Mouse (Mus musculus) limb, embryonic 10.5 days (tissue): ENCODE measurements around the gene Fnd3c2. TPM values are rescaled to one million over a fixed set of nuclear protein-coding genes. Genes with fewer than 3 reads are reported as not detected.
A peak's percentile ranks its signal among the peaks of the same experiment; 100 is the strongest.
"Not testable (repeated sequence)": the region's sequence is repeated elsewhere in the genome, so short reads cannot be mapped to it uniquely, and the experiment has no call there.

Experiments used
- DNase-seq: peaks from one replicate; pipeline ENCODE4 v3.0.0-alpha.2; 2017; ENCODE audit warnings: low spot score
- H3K27ac ChIP-seq: fragments of 300-500 bp; sonication (generic); 2 replicates; pipeline ENCODE4 v1.5.1; 2016; ENCODE audit warnings: mild to moderate bottlenecking
- H3K27me3 ChIP-seq: fragments of 300-500 bp; sonication (generic); 2 replicates; pipeline ENCODE4 v1.6.1; 2016; ENCODE audit warnings: low read depth, mild to moderate bottlenecking; ENCODE audit not compliant: poor library complexity, severe bottlenecking
- H3K36me3 ChIP-seq: fragments of 300-500 bp; sonication (generic); 2 replicates; pipeline ENCODE4 v1.6.1; 2016; ENCODE audit warnings: mild to moderate bottlenecking, moderate library complexity
- H3K4me1 ChIP-seq: fragments of 300-500 bp; sonication (generic); 2 replicates; pipeline ENCODE4 v1.6.1; 2016
- H3K4me3 ChIP-seq: fragments of 300-500 bp; sonication (generic); 2 replicates; pipeline ENCODE4 v1.5.1; 2016; ENCODE audit warnings: mild to moderate bottlenecking, moderate library complexity
- H3K9me3 ChIP-seq: fragments of 300-500 bp; sonication (generic); replicated peaks from 2 replicates; pipeline ENCODE4 v1.6.1; 2016; ENCODE audit warnings: mild to moderate bottlenecking
- WGBS: fragments of 180-500 bp; shearing (Covaris S2); methylation state at CpG from one replicate; pipeline ENCODE4 v1.1.7; 2016; 5-methylcytosine and 5-hydroxymethylcytosine counted together
- polyA plus RNA-seq: library from polyadenylated mRNA; unstranded; fragments of >200 nt; fragmentation: Nextera tagmentation; extraction: Ambion mirVana; gene quantifications from 2 replicates; pipeline ENCODE4 v1.2.1, GENCODE M21; 2016

The Fnd3c2 gene
- polyA plus RNA-seq: not detected in 2 replicates

DNA sequence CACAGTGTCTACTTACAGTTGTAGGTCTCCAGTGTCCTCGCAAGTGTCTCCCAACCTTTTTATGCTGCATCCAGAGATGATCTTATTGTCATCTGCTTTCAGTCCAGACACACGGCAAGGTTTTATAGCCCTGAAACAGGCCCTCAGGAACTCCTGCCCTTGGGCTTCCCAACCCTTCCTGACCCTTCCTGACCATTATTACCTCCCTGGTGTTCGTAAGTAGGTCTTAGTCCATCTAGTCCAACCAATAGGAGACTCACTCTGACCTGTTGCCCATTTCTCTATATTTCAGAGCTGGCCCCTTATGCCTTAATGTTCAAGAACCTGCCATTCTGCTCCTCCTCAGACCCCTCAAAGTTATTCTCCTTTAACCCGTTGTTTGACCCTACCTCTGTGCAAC is at the start of gene Fnd3c2:
Fnd3c2 (minus strand) TSS at position 101 of the 400 bp plus-strand sequence.
- H3K4me3 ChIP-seq: no peak within 1 kb of the TSS
- H3K27ac ChIP-seq: no peak within 1 kb of the TSS
- H3K27me3 ChIP-seq: peaks cover 35% of the 10 kb centered on the region; the same call in 1 of the 2 replicates
- no peaks in the 10 kb centered on the region for H3K36me3 ChIP-seq
- 87% methylated on average over 4 of the region's 4 CpGs for WGBS
- no peak for DNase-seq
- H3K9me3 ChIP-seq: no peaks in the 10 kb centered on the region
- no peaks in the 10 kb centered on the region for H3K4me1 ChIP-seq

DNA sequence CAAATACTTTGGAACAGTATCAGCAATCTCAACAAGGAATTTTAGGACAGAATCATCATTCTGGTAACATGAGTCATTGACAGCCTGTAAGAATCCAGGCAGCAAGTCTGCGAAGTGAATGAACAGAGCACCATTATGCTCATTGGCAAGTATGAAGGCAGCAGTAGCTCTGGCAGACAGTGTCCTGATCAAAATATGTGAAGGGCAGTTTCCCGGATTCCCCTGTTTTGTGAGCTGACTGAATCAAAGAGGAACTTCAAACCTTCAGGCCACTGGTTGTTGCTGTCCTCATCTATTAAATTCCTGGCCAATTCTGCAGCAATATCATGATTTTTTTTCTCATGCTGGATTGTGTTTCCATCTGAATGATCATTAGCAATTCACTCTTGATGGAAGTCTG is 29.3 kb upstream of the Fnd3c2 start:
- Histone ChIP-seq H3K36me3 (no peaks in the 10 kb centered on the region), H3K4me3 (no peak overlapping the region), H3K27me3 (peaks cover 24% of the 10 kb centered on the region; the same call in 1 of the 2 replicates), H3K4me1 (no peaks in the 10 kb centered on the region), H3K27ac (no peak overlapping the region), H3K9me3 (no peaks in the 10 kb centered on the region)
- DNase-seq: no peak
- 96% methylated on average over 2 of the region's 2 CpGs for WGBS

DNA sequence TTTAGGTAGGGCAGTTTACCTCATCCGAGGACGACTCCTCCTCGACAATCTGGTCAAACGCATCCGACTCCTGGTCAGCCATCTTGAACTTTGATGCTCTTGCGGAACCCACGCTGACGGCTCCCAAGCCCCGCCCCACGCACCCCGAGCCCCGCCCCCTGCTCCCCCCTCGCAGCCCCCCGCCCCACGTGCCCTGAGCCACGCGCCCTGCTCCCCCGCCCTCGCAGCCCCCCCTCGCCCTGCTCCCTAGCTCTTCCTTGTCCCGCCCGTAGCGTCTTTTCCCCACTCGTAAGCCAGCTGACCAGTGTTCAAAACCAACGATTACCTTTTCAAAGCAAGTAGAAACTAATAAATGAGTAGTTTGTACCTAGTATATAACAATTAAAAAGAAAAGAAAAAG is 34.1 kb downstream of the Fnd3c2 start, which contains the start of gene Taf9b:
Taf9b (minus strand) TSS at position 101 of the 400 bp plus-strand sequence.
- Histone ChIP-seq H3K4me1 (no peaks in the 10 kb centered on the region), H3K27me3 (peaks cover 28% of the 10 kb centered on the region), H3K9me3 (no peaks in the 10 kb centered on the region), H3K36me3 (no peaks in the 10 kb centered on the region), H3K4me3 (peak within 1 kb of the TSS; percentile 60), H3K27ac (0 out of 2 replicates have a peak within 1 kb of the TSS, but pooled peaks have one; percentile 85)
- WGBS: 88% methylated on average over 25 of the region's 25 CpGs
- DNase-seq: no peak

DNA sequence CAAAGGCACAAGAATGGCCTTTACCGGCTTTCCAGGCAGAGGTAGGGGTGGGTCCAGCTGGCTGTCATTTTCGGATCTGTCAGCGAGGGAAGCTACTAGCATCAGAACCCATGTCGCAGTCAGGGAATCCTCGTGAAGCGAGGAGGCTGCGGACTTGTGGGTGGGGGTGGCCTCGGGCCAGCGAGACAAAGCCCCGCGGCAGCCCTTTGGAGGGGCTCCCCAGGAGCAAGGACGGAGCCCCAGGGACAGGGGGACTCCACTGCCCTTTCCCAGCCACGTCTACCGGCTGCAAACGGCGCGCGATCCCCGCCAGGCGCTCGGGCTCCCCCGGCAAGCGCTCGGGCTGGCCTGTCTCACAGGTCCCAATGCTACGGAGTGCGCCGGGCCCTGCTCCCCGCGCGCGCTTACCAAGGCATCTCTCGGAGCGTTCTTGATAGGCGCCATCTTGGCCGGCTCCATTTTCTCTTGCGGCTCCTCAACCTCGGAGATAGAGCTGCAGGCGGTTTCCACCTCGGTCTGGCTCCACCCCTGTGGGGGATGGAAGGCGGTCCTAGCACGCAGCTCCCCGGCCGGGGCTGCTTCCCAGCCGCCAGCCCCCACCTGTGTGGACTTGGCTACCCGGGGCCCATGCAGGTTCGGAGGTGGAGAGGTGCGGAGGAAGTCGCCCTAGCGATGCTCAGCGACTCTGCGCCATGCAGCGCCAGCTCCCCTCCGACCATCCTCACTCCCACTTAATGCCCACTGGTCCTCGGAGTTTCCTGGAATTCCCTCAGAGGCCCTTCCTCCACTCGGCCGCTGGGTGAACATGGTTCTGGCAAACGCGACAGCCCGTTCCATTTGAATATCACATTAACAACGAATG is 35.8 kb downstream of the Fnd3c2 start:
- H3K4me3 ChIP-seq: peak overlapping the region; percentile 60
- H3K27me3 ChIP-seq: peaks cover 21% of the 10 kb centered on the region
- H3K27ac ChIP-seq: peak overlapping the region; percentile 85
- peak; percentile 70 for DNase-seq
- no peaks in the 10 kb centered on the region for H3K36me3 ChIP-seq
- no peaks in the 10 kb centered on the region for H3K4me1 ChIP-seq
- 15% methylated on average over 55 of the region's 60 CpGs for WGBS
- H3K9me3 ChIP-seq: no peaks in the 10 kb centered on the region

DNA sequence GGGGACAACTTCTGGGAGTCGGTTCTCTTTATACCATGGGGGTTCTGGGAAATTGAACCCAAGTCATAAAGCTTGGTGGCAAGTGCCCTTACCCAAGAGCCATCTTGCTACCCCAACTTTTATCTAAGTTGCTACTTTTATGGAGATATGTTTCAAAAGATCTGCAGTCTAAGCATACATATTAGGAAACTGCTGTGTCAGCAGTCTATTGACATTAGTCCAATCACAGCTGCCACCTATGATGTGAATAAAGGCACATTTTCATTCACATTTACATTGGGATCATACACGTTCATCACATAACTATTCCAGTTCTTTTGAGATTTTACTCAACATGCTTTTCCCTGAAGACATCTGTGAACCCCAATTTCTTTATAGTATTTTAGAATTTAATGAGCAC is 46.1 kb downstream of the Fnd3c2 start:
- no peak overlapping the region for H3K27ac ChIP-seq
- WGBS: 94% methylated on average over 2 of the region's 2 CpGs
- H3K27me3 ChIP-seq: no peaks in the 10 kb centered on the region; the same call in 1 of the 2 replicates
- no peak for DNase-seq
- H3K4me3 ChIP-seq: no peak overlapping the region
- H3K36me3 ChIP-seq: peaks cover 10% of the 10 kb centered on the region
- H3K9me3 ChIP-seq: no peaks in the 10 kb centered on the region
- H3K4me1 ChIP-seq: no peaks in the 10 kb centered on the region

DNA sequence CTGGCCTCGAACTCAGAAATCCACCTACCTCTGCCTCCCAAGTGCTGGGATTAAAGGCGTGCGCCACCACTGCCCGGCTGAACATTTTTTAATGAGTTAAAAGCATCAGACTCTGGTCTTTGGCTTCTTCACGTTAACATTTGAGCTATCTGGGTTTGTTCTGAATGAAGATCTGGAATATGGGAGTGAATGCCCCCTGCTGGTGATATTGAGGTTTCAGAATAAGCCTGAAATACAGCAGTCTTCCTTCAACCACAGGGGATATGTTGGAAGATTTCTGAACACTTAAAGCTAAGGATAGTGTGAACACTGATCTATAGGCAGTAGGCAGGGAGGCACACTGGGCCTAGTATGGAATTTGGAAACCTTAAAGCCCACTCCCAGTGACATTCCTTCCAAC is 56.3 kb downstream of the Fnd3c2 start:
- H3K27ac ChIP-seq: no peak overlapping the region
- 95% methylated on average over 5 of the region's 5 CpGs for WGBS
- H3K36me3 ChIP-seq: peaks cover 92% of the 10 kb centered on the region
- DNase-seq: no peak
- no peaks in the 10 kb centered on the region for H3K4me1 ChIP-seq
- no peak overlapping the region for H3K4me3 ChIP-seq
- no peaks in the 10 kb centered on the region for H3K9me3 ChIP-seq
- H3K27me3 ChIP-seq: 0 out of 2 replicates have a peak, but pooled peaks cover 5% of the 10 kb centered on the region

DNA sequence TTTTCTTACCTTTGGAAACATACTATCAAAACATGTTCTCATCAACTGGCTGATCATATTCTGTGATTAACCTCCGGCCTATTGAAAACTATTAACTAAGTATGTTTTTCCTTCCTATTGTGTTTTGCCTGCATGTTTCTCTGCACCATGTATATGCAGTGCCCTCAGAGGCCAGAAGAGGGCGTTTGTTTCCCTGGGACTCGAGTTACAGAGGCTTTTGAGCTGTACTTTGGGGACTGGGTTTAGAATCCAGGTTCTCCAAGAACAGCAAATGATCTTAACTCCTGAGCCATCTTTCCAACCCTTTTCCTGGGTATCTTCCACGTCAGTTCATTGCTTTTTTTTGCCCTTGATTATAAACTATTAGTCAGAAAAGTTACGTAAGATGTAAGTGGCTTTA is 57.9 kb downstream of the Fnd3c2 start:
- Histone ChIP-seq H3K4me3 (no peak overlapping the region), H3K27me3 (0 out of 2 replicates have a peak, but pooled peaks cover 5% of the 10 kb centered on the region), H3K36me3 (peaks cover 96% of the 10 kb centered on the region), H3K9me3 (no peaks in the 10 kb centered on the region), H3K27ac (no peak overlapping the region), H3K4me1 (no peaks in the 10 kb centered on the region)
- DNase-seq: no peak
- 65% methylated on average over 5 of the region's 5 CpGs for WGBS

DNA sequence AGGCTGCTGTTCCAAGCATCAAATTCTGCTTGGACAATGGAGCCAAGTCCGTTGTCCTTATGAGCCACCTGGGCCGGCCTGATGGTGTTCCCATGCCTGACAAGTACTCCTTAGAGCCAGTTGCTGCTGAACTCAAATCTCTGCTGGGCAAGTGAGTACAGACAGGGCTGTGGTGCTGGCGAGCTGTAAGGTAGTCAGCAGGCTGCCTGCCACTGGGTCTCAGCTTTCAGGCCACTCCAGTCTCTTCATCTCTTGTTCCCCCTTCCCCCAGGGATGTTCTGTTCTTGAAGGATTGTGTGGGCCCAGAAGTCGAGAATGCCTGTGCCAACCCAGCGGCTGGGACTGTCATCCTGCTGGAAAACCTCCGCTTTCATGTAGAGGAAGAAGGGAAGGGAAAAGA is 60.8 kb downstream of the Fnd3c2 start:
- H3K27ac ChIP-seq, H3K9me3 ChIP-seq, DNase-seq, H3K4me1 ChIP-seq, H3K4me3 ChIP-seq, H3K27me3 ChIP-seq: not testable (repeated sequence)
- 86% methylated on average over 6 of the region's 6 CpGs for WGBS
- H3K36me3 ChIP-seq: peaks cover 96% of the 10 kb centered on the region

DNA sequence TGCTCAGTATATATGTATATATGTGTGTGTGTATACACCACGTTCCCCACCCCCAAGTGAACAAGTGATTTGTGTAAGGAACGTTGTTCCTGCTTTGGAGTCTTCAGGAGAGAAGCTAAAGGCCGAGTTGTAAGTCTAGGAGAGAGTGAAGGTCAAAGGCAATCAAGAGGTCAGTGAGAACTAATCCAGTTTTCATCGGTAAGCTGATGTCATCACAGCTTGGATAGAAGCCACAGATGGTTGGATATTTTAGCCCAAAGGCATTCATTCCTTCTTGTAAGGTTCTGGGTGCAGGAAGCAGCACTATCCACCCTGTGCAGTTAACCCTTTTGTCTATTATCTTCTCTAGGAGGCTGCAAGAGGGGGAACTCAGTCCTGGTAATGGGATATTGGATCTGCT is 65.1 kb downstream of the Fnd3c2 start:
- peak overlapping the region; percentile 62; the same call in 1 of the 2 replicates for H3K4me3 ChIP-seq
- no peaks in the 10 kb centered on the region for H3K9me3 ChIP-seq
- H3K27ac ChIP-seq: no peak overlapping the region
- DNase-seq: no peak
- H3K36me3 ChIP-seq: peaks cover 57% of the 10 kb centered on the region
- 67% methylated on average over 4 of the region's 4 CpGs for WGBS
- H3K27me3 ChIP-seq: peaks cover 45% of the 10 kb centered on the region
- peaks cover 15% of the 10 kb centered on the region; the same call in 1 of the 2 replicates for H3K4me1 ChIP-seq

DNA sequence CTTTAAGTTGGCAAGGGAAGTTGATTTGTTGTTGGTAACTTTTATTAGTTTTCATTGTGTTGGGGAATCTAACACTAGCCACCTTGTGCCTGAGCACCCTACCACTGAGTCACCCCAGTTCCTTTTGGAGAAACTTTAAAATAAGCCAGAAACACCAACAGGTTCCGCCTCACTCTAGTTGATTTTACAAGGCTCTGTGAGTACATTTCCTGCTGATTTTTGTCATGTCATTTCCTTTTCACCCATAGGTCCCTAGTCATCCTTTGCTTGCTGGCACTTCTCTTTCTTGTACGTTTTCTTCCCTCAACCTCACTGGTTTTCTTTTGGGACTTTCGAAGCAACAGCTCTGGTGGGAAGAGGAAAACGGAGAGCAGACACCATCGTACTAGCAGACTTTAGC is 65.8 kb downstream of the Fnd3c2 start:
- Histone ChIP-seq H3K9me3 (no peaks in the 10 kb centered on the region), H3K36me3 (peaks cover 49% of the 10 kb centered on the region), H3K27me3 (peaks cover 46% of the 10 kb centered on the region), H3K4me3 (peak overlapping the region; percentile 62), H3K27ac (no peak overlapping the region), H3K4me1 (peaks cover 15% of the 10 kb centered on the region; the same call in 1 of the 2 replicates)
- WGBS: 76% methylated on average over 5 of the region's 5 CpGs
- no peak for DNase-seq

DNA sequence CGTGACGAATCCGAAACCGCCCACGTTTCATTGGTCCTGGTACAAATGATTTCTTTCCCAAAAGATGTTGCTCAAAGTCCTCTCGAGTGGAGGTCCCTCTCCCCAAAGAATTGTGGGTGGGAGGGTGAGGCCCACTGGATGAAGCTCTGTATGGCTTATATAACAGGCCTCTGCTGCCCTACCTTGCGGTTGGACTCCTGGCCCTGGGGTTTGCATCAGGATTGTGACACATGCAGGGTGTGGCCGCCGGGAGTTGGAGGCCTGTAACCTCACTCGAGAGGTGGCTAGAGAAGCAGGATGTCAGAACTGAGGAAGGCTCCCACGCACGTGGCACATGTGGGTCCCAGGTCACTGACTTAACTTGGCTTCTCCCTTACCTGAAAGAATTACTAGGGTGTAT is 67.4 kb downstream of the Fnd3c2 start:
- 17% methylated on average over 12 of the region's 12 CpGs for WGBS
- Histone ChIP-seq H3K4me1 (peaks cover 15% of the 10 kb centered on the region; the same call in 1 of the 2 replicates), H3K4me3 (peak overlapping the region; percentile 62), H3K9me3 (no peaks in the 10 kb centered on the region), H3K27me3 (peaks cover 51% of the 10 kb centered on the region), H3K36me3 (peaks cover 33% of the 10 kb centered on the region), H3K27ac (peak overlapping the region; percentile 83)
- peak; percentile 37 for DNase-seq

DNA sequence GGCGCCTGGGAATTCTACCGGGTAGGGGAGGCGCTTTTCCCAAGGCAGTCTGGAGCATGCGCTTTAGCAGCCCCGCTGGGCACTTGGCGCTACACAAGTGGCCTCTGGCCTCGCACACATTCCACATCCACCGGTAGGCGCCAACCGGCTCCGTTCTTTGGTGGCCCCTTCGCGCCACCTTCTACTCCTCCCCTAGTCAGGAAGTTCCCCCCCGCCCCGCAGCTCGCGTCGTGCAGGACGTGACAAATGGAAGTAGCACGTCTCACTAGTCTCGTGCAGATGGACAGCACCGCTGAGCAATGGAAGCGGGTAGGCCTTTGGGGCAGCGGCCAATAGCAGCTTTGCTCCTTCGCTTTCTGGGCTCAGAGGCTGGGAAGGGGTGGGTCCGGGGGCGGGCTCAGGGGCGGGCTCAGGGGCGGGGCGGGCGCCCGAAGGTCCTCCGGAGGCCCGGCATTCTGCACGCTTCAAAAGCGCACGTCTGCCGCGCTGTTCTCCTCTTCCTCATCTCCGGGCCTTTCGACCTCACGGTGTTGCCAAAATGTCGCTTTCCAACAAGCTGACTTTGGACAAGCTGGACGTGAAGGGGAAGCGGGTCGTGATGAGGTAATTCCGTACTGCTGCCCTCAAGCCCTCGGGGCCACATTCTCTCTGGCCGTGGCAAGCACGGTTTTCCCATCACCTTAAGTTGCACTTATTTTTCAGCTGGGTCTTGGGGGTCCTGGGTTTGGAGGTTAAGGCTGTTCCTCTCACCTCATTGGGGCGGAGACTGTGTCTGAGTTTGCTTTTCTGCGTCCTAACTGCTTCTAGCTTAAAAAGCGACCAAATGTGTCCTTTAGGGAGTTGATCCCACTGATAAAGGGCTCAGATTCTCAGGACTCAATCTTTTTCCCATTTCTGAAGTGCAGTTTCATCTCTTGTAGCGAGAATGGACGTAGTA is 68.2 kb downstream of the Fnd3c2 start, which contains the start of gene Pgk1:
Pgk1 (plus strand) TSS at position 388 of the 937 bp plus-strand sequence.
- WGBS: 8% methylated on average over 55 of the region's 55 CpGs
- peak; percentile 88 for DNase-seq
- peaks cover 51% of the 10 kb centered on the region for H3K27me3 ChIP-seq
- peak within 1 kb of the TSS; percentile 62 for H3K4me3 ChIP-seq
- peaks cover 15% of the 10 kb centered on the region; the same call in 1 of the 2 replicates for H3K4me1 ChIP-seq
- H3K9me3 ChIP-seq: no peaks in the 10 kb centered on the region
- peaks cover 26% of the 10 kb centered on the region for H3K36me3 ChIP-seq
- H3K27ac ChIP-seq: peak within 1 kb of the TSS; percentile 88
